Mouse (Mus musculus): ENCODE measurements around the gene Anapc4. TPM values are rescaled to one million over a fixed set of nuclear protein-coding genes. Genes with fewer than 3 reads are reported as not detected.

The Anapc4 gene
- total RNA-seq (2021): 10 to 100 TPM; 28.6 to 30.3 TPM
- long read RNA-seq, experiment 1, transcript Anapc4-201 (28 exons, 3,854 nt): major isoform, 19 of 23 reads
- long read RNA-seq, experiment 1, partial matches to known transcripts: 4 of 23 reads
- long read RNA-seq, experiment 1, other reads (novel, unspliced or antisense): 0 of 23 reads
- long read RNA-seq, experiment 2, transcript Anapc4-201 (28 exons, 3,854 nt): major isoform, 24 of 30 reads
- long read RNA-seq, experiment 2, partial matches to known transcripts: 3 of 30 reads
- long read RNA-seq, experiment 2, other reads (novel, unspliced or antisense): 2 of 30 reads

DNA sequence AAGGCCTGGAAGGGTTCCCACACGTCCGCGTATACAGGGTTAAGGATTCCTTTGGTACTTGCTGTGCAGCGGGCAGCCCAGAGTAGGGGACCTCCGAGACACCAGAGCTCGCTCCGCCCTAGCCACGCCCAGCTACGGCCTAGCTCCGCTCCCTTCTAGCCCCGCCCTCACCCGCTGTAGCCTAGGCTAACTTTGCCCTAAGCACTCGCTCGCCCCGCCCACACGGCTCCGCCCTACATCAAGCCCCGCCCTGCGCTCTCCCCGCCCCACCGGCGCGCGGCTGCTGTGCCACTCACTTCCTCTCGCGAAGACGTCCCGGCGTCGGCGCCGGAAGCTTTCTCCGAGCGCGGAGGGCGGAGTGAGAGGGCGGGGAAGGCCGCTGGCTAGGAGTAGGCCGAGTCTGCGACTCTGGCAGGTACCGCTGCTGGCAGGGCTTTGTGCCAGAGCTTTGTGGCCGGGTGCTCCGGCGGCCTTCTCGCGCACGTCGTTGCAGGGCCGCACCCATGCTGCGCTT is at the start of gene Anapc4:
Anapc4 (plus strand) TSS at position 252 of the 514 bp plus-strand sequence.
- DNase-seq: peak; percentile 100

DNA sequence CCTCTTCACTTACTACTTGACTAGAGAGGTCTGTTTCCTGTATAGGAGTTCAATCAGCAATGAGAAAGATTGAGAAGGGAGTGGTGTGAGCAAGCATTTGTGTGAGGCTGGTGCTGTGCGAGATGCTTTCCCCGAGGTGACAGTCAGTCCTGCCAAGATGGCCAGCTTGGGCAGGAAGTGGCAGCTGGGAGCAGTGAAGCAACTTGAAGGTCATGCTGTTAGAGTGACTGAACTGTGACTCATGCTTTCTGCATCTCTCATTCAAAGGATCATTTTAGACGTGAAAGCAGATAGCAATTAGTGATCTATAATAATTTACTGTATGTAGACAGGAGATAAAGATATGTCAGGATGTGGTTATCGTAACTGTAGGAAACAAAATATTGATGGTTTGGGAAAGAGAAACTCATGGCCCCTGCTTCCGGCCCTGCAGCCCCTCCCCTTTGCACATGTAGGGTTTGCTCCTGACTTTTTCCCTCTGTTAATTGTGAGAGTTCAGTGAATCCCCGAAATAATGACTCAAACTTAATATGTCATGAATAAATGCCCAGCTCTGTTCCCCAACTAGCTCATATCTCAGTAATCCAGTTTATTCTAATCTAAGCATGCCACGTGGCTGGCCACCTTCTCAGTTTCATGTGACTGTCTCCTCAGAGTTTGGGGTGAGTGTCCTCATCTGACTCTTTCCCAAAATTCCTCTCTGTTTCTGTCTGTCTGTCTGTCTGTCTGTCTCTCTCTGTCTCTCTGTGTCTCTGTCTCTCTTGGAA is 47.1 kb upstream of the Anapc4 start:
- no peak for DNase-seq

DNA sequence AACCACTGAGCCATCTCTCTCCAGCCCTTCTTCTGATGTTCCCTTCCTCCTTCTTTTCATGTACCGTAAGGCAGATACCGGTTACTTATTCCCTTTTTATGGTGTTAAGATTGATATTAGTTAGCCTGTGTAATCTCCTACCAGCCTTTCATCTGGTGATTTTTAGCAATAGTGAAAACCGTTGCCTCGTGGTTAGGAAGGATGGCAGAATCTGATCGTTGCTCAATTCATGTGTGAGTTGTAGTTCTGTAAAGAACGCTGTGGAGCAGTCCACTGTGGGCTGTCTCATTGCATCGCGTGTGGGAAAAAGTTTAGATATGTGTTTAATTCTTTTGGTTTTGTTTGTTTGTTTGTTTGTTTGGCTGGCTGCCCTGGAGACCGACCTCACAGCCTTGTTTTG is 40.6 kb upstream of the Anapc4 start:
- DNase-seq: no peak

DNA sequence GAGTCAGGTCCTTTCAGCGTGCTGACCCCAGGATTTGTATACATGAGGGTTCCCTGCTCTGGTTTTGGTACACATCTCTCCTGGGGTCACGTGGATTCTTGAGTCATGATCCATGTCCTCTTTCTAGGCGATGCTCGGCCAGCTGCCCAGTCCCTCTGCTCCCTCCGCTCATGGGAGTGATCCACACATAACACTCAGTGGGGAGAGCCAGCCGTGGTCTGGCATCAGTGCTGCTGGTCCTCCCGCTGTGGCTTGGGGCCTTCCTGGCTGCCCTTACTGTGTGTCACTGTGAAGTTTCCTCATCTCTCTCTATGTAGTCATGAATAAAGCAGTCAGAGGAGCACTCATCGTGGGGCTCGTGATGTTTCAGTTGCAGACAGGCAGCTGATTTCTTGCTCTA is 39.7 kb upstream of the Anapc4 start:
- DNase-seq: no peak

DNA sequence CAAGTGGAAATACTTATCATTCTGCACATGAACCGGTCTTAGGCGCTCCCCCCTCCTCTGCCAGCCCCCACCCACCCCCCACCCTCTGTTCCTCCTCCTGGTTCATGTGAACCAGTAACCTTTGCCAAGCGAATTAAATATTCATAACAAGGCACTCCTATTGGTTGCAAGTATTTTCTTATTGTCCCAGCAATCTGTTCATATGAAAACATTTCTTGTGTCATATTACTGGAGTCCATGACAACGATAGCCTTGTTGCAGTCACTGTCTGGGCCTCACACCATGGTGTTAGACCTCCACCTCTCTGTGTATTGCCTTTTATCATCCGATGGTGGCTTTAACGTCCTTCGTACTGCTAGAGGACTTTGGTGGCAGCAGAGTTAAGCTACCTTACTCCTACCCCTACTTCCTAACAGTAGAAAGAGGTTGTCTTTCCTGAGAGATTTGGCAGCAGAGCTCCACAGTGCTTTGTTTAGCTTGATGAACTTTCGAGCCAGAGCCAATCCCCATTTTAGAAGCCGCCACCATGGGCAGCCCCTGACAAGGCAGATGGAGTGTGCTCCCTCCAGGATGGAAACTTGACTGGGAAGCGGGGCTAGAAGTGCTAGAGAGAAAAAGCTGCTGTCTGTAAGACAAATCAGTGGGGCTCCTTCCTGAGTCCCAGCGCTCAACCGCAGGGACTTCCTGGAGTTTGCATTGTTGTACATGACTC is 34.4 kb upstream of the Anapc4 start:
- no peak for DNase-seq

DNA sequence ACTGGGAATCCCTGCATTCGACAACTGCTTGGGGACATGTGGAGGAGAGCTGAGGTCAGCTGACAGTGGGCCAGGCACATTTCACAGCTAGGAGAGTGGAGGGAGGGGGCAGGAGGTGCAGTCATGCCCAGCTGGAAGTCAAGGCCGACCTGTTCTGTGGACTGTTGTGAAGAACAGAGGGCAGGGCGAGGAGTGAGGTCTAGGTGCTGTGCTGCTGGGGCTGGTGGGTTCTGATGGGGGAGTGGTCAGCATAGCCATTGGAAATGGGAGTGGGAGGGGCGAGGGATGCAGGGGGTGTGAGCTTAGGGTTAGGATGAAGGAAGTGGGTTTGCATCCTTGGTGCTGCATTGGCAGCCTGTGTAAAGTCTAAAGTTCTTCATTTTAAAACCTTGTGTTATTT is 28.0 kb upstream of the Anapc4 start:
- no peak for DNase-seq

DNA sequence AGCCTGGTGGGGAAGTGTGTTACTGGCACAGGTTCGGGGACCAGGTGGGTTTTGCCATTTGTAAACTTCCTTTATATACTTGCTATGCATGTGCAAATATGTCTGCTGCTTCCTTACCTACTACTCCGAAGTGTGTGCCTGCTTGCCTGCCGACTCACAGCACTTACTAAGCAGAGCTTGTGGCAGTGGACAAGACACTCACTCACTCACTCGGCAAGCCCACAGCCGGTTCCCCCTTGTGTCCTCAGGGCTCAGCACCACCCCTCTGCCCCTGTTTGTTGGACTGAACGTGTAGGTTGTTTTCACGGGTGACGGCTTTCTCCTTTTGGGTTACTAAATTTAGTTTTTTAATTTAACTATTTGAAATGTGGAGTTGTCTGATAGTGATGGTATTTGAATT is 27.5 kb upstream of the Anapc4 start:
- DNase-seq: no peak

DNA sequence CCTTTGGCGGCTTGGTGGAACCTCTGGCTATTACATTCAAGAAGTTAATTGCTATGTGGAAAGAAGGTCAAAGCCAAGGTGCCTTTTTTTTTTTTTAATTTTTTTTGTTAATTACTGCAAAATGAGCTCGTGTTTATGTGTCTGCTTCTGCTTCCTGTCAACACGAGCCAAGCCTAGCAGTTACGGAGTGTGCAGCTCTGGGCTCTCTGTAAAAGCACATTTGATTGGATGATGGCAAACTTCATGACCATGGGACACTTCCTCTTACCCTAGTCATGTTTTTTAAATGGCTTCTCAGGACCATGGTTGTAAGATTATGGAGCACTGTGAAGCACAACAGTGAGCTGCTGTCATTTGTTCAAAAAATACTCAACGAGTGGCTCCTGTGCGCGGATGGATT is 26.8 kb upstream of the Anapc4 start:
- no peak for DNase-seq

DNA sequence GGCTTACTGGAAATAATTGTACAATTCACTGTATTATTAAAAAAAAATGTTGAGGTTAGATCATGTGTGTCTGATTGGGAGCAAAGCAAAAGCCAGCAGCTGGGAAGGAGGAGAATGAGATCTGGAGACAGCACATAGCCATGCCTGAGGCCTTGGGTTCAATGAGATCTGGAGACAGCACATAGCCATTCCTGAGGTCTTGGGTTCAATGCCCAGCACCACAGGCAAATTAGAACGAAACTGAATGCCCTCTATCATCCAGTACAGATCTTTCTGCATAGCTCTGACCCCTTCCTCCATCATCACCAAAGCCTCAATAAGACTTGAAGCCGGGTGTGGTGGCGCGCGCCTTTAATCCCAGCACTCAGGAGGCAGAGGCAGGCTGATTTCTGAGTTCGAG is 23.4 kb upstream of the Anapc4 start:
- DNase-seq: no peak

DNA sequence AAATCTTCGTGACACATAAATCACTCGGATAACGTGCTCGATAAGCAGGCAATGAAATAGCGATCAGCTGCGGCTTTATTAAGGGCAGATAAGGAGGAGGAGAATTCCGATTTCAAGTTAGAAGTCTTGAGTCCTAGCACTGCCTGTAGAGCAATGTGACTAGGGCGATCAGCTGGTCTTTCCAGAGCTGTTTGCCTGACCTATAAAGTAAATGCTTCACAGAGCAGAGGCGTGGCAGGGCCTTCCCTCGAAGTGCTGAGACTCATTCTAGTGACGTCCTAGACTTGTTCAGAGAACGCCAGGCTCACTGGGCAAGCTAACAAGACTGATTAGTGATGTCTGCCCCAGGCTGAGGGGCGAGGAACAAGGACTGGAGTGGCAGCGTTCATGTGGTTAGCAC is 22.8 kb upstream of the Anapc4 start:
- DNase-seq: no peak

DNA sequence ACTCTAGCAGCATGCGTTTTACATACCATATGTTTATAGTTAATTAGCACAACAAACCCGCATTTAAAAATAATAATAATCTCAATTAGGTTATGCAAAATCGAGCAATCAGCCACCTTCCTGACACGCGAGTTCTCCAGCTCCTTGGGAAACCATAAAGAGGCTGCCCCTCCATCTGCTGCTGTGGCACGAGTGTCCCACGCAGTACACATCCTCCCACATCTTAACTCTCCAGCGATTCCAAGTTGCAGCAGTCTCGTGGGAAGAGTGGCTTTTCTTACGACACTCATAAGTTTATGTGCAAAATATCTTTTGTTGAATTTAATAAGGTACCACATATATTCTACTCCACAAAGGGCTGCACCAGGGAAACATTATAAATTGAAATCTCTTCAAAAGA is 21.4 kb upstream of the Anapc4 start:
- DNase-seq: no peak

DNA sequence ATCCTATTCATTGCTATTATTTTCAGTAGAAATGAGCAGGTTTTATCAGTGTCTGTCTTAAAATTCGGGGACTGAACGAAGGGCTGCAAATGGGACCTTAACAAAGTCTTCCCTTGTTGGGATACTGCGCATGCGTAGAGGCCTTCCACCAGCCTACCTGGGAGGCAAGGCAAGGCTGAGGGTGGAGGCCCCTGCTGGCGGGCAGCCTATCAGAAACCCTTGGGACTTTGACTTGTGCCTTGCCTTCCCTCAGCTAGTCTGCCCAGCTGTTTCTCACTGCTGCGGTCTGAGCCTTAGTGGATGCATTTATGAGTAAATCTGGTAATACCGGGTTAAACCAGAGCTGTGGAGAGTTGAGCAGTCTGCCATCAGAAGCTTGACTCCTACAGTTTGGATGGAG is 20.5 kb upstream of the Anapc4 start:
- DNase-seq: no peak

DNA sequence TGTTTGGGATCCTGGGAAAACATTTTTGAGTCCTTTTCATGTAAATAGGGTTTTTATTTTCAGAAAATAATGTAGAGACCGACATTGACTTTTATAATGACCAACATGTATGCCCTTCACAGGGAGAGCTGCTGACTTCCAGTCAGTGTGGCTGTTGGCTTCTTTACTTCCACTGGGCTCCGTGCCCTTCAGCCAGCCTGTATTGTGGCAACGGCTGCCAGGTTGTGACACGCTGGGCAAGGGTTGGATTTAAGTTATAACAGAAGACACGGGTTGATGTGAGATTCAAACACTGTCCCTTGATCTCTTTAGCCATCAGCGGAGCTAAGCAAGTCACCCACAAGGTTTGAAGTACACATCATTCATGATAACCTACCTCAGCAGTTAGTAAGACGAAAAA is 15.1 kb upstream of the Anapc4 start:
- no peak for DNase-seq

DNA sequence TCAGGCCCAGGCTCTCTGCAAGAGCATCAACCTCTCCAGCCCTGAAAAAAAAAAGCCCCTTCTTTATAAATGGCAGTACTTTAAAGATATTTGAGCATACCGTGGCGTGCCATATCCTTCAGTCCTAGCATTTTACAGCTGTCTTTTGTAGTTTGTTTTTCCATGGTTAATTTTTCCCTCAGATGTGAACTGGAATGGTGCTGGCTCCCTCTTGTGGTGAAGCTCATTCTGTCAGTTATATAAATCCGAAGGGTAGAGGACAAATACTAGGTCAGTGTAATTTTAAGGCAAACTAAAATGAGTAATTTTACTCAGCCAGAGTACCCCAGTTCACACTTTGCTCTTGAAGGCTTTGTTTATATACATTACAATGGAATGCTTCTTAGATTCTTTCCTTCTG is 12.1 kb upstream of the Anapc4 start:
- no peak for DNase-seq

DNA sequence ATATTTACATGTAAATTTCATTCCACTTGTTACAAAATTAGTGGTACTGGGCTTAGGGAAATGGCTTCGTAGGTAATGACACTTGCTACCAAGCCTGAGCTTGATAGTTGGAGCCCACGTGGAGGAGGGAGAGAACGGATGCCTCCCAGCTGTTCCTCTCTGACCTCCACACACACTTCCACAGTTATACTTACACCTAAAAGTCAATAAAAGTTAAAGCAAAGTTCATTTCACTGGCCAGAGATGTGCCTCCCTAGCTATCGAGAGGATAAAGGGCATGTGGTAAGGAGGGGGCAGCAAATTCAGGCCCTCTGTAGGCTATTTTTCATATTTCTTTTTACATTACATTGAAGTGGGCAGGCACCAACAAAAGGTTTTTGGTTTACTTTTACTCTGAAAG is 5.9 kb upstream of the Anapc4 start:
- DNase-seq: no peak

DNA sequence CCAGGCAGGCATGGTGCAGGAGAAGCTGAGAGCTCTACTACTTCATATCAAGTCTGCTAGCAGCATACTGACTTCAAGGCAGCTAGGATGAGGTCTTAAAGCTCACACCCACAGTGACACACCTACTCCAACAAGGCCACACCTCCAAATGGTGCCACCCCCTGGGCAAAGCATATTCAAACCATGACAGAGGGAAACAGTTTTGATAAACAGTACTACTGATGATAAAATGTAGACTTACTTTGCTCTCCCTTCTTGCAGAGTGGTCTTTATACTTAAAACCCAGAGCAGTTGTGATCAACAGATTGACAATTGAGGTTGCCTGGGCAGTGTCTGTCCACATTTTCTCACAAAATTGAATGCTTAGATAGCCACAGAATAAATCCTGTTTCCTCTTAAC is 807 bp upstream of the Anapc4 start:
- no peak for DNase-seq

DNA sequence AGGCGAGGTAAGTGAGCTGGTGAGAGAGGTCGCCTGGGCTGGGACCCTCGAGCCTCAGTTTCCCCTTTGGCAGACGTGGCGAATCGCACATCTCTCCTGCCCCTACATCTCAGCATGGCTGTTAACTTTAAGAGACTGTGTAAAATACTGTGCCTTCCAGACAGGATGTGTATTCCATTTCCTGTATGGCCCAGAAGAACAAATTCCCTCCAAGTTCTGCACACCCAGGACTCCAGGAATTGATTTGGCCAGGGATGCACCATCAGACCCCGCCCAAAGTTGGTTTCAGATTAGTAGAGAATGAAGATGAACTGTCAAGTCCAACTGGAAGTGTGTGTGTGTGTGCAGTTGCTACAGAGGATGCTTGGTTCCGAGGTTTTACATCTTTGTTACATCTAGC is 574 bp downstream of the Anapc4 start:
- DNase-seq: no peak

DNA sequence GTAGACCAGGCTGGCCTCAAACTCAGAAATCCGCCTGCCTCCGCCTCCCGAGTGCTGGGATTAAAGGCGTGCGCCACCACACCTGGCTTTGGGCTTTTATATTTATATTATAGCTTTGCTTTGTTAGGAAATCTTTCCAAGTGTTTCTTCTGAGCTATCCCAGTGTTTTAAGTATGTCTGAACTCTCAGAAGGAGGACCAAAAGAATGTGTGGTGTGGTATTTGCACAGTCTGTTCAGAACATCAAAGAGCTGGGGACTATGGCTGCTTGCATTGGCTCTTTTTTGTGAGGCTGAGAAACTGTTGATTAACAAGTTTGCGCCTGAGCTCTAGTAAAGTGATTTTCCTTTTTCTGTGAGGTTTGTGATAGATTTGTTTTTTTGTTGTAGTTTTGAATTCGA is 10.5 kb downstream of the Anapc4 start:
- no peak for DNase-seq

DNA sequence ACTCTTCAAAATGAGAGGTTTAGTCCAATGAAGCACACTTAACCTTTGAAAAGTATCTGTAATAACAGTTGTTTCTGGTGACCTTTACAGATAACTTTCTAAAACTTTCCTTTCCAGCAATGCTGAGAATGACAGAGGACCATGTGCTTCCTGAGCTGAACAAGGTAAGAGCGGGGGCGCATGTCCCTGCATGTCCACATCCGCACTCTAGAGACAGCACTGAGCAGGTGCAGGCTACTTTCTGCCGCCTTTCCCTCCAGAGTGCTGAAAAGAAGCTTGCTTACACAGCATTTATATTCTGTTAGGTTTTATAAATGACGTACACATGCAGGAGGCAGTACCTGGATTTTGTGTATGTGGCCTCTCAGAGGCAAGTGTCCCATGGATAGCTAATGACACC is 21.9 kb downstream of the Anapc4 start:
- DNase-seq: no peak

DNA sequence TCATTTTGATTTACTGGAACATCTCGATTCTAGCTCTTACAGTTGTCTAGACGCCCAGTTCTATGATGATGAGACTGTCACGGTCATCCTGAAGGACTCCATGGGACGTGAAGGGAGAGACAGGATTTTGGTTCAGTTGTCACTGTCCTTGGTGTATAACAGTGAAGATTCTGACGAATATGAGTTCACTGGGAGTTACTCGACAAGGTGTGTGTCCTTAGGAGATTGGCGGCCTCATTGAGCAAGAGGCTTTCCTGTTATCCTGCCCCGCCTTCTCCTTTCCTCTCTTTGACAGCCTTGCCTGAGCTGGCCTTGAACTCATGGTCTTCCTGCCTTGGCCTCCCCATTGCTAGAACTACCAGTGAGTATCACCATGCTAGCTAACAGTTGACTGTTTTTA is 30.6 kb downstream of the Anapc4 start:
- DNase-seq: no peak

DNA sequence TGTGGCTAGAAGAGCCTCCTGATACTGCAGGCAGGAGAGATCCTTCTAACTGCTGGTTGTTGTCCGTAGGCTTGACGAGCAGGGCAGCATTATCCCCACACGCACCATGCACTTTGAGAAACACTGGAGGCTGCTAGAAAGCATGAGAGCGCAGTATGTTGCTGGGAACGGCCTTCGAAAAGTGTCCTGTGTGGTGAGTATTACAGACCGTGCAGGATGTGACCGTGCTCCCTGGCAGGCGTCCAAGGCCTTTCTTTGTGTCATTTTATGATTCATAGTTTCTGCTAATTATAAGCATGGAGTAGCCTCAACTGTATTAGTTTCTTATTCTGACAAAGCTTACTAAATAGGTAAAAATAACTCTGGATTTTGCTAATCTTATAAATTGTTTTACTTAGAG is 32.0 kb downstream of the Anapc4 start:
- DNase-seq: no peak

DNA sequence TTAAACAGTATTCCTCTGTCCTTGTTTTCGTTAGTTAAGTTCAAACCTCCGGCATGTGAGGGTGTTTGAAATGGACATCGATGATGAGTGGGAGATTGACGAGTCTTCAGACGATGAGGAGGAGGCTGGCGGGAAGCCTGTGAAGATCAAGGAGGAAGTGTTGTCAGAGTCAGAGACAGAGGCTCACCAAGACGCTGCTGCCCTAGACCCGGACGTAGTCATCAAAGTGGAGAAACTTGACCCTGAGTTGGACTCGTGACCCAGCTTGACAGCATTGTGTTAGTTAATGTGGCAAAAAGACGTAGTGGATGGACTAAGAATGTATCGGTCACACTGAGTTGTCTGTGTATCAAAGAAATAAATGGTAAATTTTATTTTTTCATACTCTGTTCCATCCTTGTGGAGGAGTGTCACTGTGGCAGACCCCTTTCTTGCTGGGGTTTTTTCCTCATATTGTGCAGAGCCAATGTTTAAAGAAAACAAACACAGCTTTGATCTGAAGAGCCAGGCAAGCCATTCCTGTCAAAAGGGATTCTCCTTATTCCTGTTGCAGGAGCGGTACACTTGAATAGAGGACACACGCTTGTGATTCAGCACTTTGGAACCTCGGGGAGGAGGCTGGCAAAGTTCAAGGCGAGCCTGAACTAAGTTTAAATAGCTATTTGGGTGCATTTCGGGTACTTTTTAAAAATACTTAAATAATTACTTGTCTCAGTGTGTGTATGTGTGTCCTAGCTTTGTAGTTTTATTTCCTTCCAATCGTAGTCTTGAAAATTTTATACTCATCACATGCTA is 32.7 kb downstream of the Anapc4 start:
- no peak for DNase-seq
